Mouse (Mus musculus) midbrain, embryonic 12.5 days (tissue): ENCODE measurements around the gene Cdc123. TPM values are rescaled to one million over a fixed set of nuclear protein-coding genes. Genes with fewer than 3 reads are reported as not detected.
"Not testable (repeated sequence)": the region's sequence is repeated elsewhere in the genome, so short reads cannot be mapped to it uniquely, and the experiment has no call there.

Experiments
- ATAC-seq: fragments of 200-750 bp; cut with Nextera tagmentation; 2 replicates; pipeline ENCODE4 v1.8.0; 2017; ENCODE audit warnings: low read depth, moderate TSS enrichment, moderate library complexity; ENCODE audit not compliant: low FRiP score
- H3K27ac ChIP-seq: fragments of 300-500 bp; sonication (generic); replicated peaks from 2 replicates; pipeline ENCODE4 v1.5.1; 2016; ENCODE audit warnings: mild to moderate bottlenecking
- H3K27me3 ChIP-seq: fragments of 300-500 bp; sonication (generic); 2 replicates; pipeline ENCODE4 v1.6.1; 2016; ENCODE audit warnings: mild to moderate bottlenecking
- H3K36me3 ChIP-seq: fragments of 300-500 bp; sonication (generic); 2 replicates; pipeline ENCODE4 v1.6.1; 2016
- H3K4me1 ChIP-seq: fragments of 300-500 bp; sonication (generic); 2 replicates; pipeline ENCODE4 v1.6.1; 2016
- H3K4me2 ChIP-seq: fragments of 300-500 bp; sonication (generic); replicated peaks from 2 replicates; pipeline ENCODE4 v1.6.1; 2016; ENCODE audit warnings: mild to moderate bottlenecking, moderate library complexity
- H3K4me3 ChIP-seq: fragments of 300-500 bp; sonication (generic); 2 replicates; pipeline ENCODE4 v1.5.1; 2016; ENCODE audit warnings: mild to moderate bottlenecking
- H3K9ac ChIP-seq: fragments of 300-500 bp; sonication (generic); replicated peaks from 2 replicates; pipeline ENCODE4 v1.6.1; 2016; ENCODE audit warnings: mild to moderate bottlenecking, moderate library complexity
- H3K9me3 ChIP-seq: fragments of 300-500 bp; sonication (generic); 2 replicates; pipeline ENCODE4 v1.6.1; 2016; ENCODE audit warnings: mild to moderate bottlenecking
- WGBS: fragments of 180-500 bp; shearing (Covaris S2); methylation state at CpG from one replicate; pipeline ENCODE4 v1.1.7; 2016; 5-methylcytosine and 5-hydroxymethylcytosine counted together
- polyA plus RNA-seq: library from polyadenylated mRNA; unstranded; fragments of >200 nt; fragmentation: Nextera tagmentation; extraction: Ambion mirVana; gene quantifications from 2 replicates; pipeline ENCODE4 v1.2.1, GENCODE M21; 2016

Cdc123 gene
- polyA plus RNA-seq, 1 experiment from 2014 or later, result 349 TPM

- H3K27me3 ChIP-seq, result no peaks in the 10 kb centered on the region
- peaks cover 3% of the 10 kb centered on the region for H3K4me1 ChIP-seq
- no peak for ATAC-seq
- H3K27ac ChIP-seq, result no peak overlapping the region
- peaks cover 55% of the 10 kb centered on the region for H3K36me3 ChIP-seq
- H3K4me2 ChIP-seq, result no peak overlapping the region
- H3K9ac ChIP-seq, result no peak overlapping the region
- no peak overlapping the region for H3K4me3 ChIP-seq
- WGBS, result 97% methylated on average over 11 of the region's 11 CpGs
- no peaks in the 10 kb centered on the region for H3K9me3 ChIP-seq
Measured at GRCm38 (mm10) chr2:5840815-5841214, 4.1 kb downstream of the Cdc123 start.

- Histone ChIP-seq H3K27me3 (no peaks in the 10 kb centered on the region), H3K27ac (no peak overlapping the region), H3K36me3 (peaks cover 64% of the 10 kb centered on the region), H3K9ac (no peak overlapping the region), H3K4me1 (no peaks in the 10 kb centered on the region), H3K4me3 (no peak overlapping the region), H3K9me3 (no peaks in the 10 kb centered on the region), H3K4me2 (no peak overlapping the region)
- ATAC-seq, result no peak
- 92% methylated on average over 5 of the region's 5 CpGs for WGBS
Measured at GRCm38 (mm10) chr2:5825265-5825913, 19.6 kb downstream of the Cdc123 start.

GRCm38 (mm10) chr2:5824685-5825084 is 20.3 kb downstream of the Cdc123 start:
- H3K36me3 ChIP-seq, result peaks cover 66% of the 10 kb centered on the region
- WGBS, result 85% methylated on average over 5 of the region's 5 CpGs

GRCm38 (mm10) chr2:5824213-5824612 is 20.8 kb downstream of the Cdc123 start:
- Histone ChIP-seq H3K9me3 (no peaks in the 10 kb centered on the region), H3K4me3 (no peak overlapping the region), H3K4me1 (no peaks in the 10 kb centered on the region), H3K36me3 (peaks cover 69% of the 10 kb centered on the region), H3K9ac (no peak overlapping the region), H3K27ac (no peak overlapping the region), H3K27me3 (no peaks in the 10 kb centered on the region), H3K4me2 (no peak overlapping the region)
- no peak for ATAC-seq
- 46% methylated on average over 1 of the region's 1 CpGs for WGBS

More at GRCm38 (mm10) chr2:5824685-5825084, 20.3 kb downstream of the Cdc123 start:
- Histone ChIP-seq H3K4me2 (no peak overlapping the region), H3K9me3 (no peaks in the 10 kb centered on the region), H3K9ac (no peak overlapping the region), H3K27ac (no peak overlapping the region), H3K4me1 (no peaks in the 10 kb centered on the region), H3K27me3 (no peaks in the 10 kb centered on the region), H3K4me3 (no peak overlapping the region)
- no peak for ATAC-seq

GRCm38 (mm10) chr2:5822449-5822848 is 22.5 kb downstream of the Cdc123 start:
- Histone ChIP-seq H3K9me3 (no peaks in the 10 kb centered on the region), H3K4me3 (no peak overlapping the region), H3K27ac (no peak overlapping the region), H3K4me2 (no peak overlapping the region), H3K27me3 (no peaks in the 10 kb centered on the region), H3K36me3 (peaks cover 71% of the 10 kb centered on the region), H3K4me1 (no peaks in the 10 kb centered on the region), H3K9ac (no peak overlapping the region)
- WGBS, result 96% methylated on average over 6 of the region's 6 CpGs
- no peak for ATAC-seq

GRCm38 (mm10) chr2:5821264-5821663 is 23.7 kb downstream of the Cdc123 start:
- no peaks in the 10 kb centered on the region for H3K27me3 ChIP-seq
- H3K27ac ChIP-seq, result no peak overlapping the region
- no peak for ATAC-seq
- no peaks in the 10 kb centered on the region for H3K4me1 ChIP-seq
- H3K36me3 ChIP-seq, result peaks cover 73% of the 10 kb centered on the region
- H3K4me2 ChIP-seq, result no peak overlapping the region
- 94% methylated on average over 10 of the region's 10 CpGs for WGBS
- no peak overlapping the region for H3K4me3 ChIP-seq
- no peak overlapping the region for H3K9ac ChIP-seq
- no peaks in the 10 kb centered on the region for H3K9me3 ChIP-seq

- H3K4me2 ChIP-seq, result no peak overlapping the region
- no peaks in the 10 kb centered on the region for H3K27me3 ChIP-seq
- H3K9ac ChIP-seq, result no peak overlapping the region
- 97% methylated on average over 5 of the region's 5 CpGs for WGBS
- no peaks in the 10 kb centered on the region for H3K4me1 ChIP-seq
- no peak overlapping the region for H3K27ac ChIP-seq
- H3K36me3 ChIP-seq, result peaks cover 45% of the 10 kb centered on the region
- H3K9me3 ChIP-seq, result no peaks in the 10 kb centered on the region
- H3K4me3 ChIP-seq, result no peak overlapping the region
- no peak for ATAC-seq
Measured at GRCm38 (mm10) chr2:5811235-5811782, 33.7 kb downstream of the Cdc123 start.

GRCm38 (mm10) chr2:5810036-5810718 is 34.8 kb downstream of the Cdc123 start:
- 91% methylated on average over 5 of the region's 5 CpGs for WGBS
- no peak overlapping the region for H3K4me2 ChIP-seq
- peaks cover 41% of the 10 kb centered on the region for H3K36me3 ChIP-seq

GRCm38 (mm10) chr2:5806201-5806600 is 38.8 kb downstream of the Cdc123 start:
- H3K27me3 ChIP-seq, H3K27ac ChIP-seq, H3K4me2 ChIP-seq, H3K4me1 ChIP-seq, ATAC-seq, H3K9me3 ChIP-seq, H3K9ac ChIP-seq, H3K4me3 ChIP-seq: not testable (repeated sequence)
- WGBS, result 80% methylated on average over 3 of the region's 3 CpGs
- peaks cover 58% of the 10 kb centered on the region for H3K36me3 ChIP-seq

More at GRCm38 (mm10) chr2:5810036-5810718, 34.8 kb downstream of the Cdc123 start:
- H3K27ac ChIP-seq, result no peak overlapping the region
- no peak overlapping the region for H3K4me3 ChIP-seq
- no peaks in the 10 kb centered on the region for H3K4me1 ChIP-seq
- no peaks in the 10 kb centered on the region for H3K27me3 ChIP-seq
- no peak overlapping the region for H3K9ac ChIP-seq
- no peaks in the 10 kb centered on the region for H3K9me3 ChIP-seq
- no peak for ATAC-seq

GRCm38 (mm10) chr2:5805228-5805627 is 39.7 kb downstream of the Cdc123 start:
- H3K27me3 ChIP-seq, result no peaks in the 10 kb centered on the region
- ATAC-seq, result no peak
- H3K9ac ChIP-seq, result no peak overlapping the region
- no peak overlapping the region for H3K27ac ChIP-seq
- H3K9me3 ChIP-seq, result no peaks in the 10 kb centered on the region
- peaks cover 60% of the 10 kb centered on the region for H3K36me3 ChIP-seq
- H3K4me2 ChIP-seq, result no peak overlapping the region
- no peak overlapping the region for H3K4me3 ChIP-seq
- H3K4me1 ChIP-seq, result no peaks in the 10 kb centered on the region
- WGBS, result 97% methylated on average over 7 of the region's 7 CpGs

- Histone ChIP-seq H3K27me3 (no peaks in the 10 kb centered on the region), H3K4me2 (no peak overlapping the region), H3K9me3 (no peaks in the 10 kb centered on the region), H3K9ac (no peak overlapping the region), H3K36me3 (peaks cover 59% of the 10 kb centered on the region), H3K4me1 (no peaks in the 10 kb centered on the region), H3K27ac (no peak overlapping the region), H3K4me3 (no peak overlapping the region)
- ATAC-seq, result no peak
- 92% methylated on average over 6 of the region's 6 CpGs for WGBS
Measured at GRCm38 (mm10) chr2:5804440-5805045, 40.4 kb downstream of the Cdc123 start.

- Histone ChIP-seq H3K27ac (no peak overlapping the region), H3K4me1 (no peaks in the 10 kb centered on the region), H3K36me3 (peaks cover 78% of the 10 kb centered on the region), H3K27me3 (no peaks in the 10 kb centered on the region), H3K4me2 (no peak overlapping the region), H3K9ac (no peak overlapping the region), H3K9me3 (no peaks in the 10 kb centered on the region), H3K4me3 (no peak overlapping the region)
- ATAC-seq, result no peak
- 91% methylated on average over 10 of the region's 10 CpGs for WGBS
Measured at GRCm38 (mm10) chr2:5801927-5802590, 42.9 kb downstream of the Cdc123 start.
